Mouse (Mus musculus) liver, embryonic 14.5 days (tissue): ENCODE results near the gene Ppp1ca. TPM values are rescaled to one million over a fixed set of nuclear protein-coding genes. Genes with fewer than 3 reads are reported as not detected.

Source experiments
- ATAC-seq: fragments of 200-750 bp; cut with Nextera tagmentation; 2 replicates; pipeline ENCODE4 v1.8.0; 2017; ENCODE audit warnings: moderate number of reproducible peaks, mild to moderate bottlenecking, moderate library complexity; ENCODE audit not compliant: insufficient read depth
- DNase-seq, 3 experiments: peaks; one replicate each; pipeline ENCODE4 v3.0.0-alpha.2; 2012 to 2013; ENCODE audit warnings: low read depth in 3 of 3, low spot score in 3 of 3
- H3K27ac ChIP-seq: fragments of 300-500 bp; sonication (generic); 2 replicates; pipeline ENCODE4 v1.5.1; 2014; ENCODE audit warnings: moderate library complexity, mild to moderate bottlenecking, control low read depth, inconsistent platforms
- H3K27me3 ChIP-seq: fragments of 300-500 bp; sonication (generic); 2 replicates; pipeline ENCODE4 v1.6.1; 2014; ENCODE audit warnings: mild to moderate bottlenecking, low read length, moderate library complexity; ENCODE audit not compliant: control insufficient read depth, insufficient read depth
- H3K36me3 ChIP-seq: fragments of 300-500 bp; sonication (generic); replicated peaks from 2 replicates; pipeline ENCODE4 v1.6.1; 2014; ENCODE audit warnings: low read depth; ENCODE audit not compliant: control insufficient read depth, insufficient read depth
- H3K4me1 ChIP-seq, 2 experiments: fragments of 200-500 bp in 1 of 2; fragments of 300-500 bp in 1 of 2; sonication (generic) in 1 of 2; replicated peaks; 2 replicates each; pipeline ENCODE4 v1.6.1; 2012 to 2014; ENCODE audit warnings: antibody characterized with exemption in 1 of 2, inconsistent platforms in 1 of 2, low read length in 1 of 2; ENCODE audit not compliant: control insufficient read depth in 2 of 2, insufficient read depth in 2 of 2
- H3K4me2 ChIP-seq: fragments of 300-500 bp; sonication (generic); 2 replicates; pipeline ENCODE4 v1.6.1; 2014; ENCODE audit warnings: low read depth, mild to moderate bottlenecking, control low read depth, moderate library complexity
- H3K4me3 ChIP-seq, 2 experiments: fragments of 200-500 bp in 1 of 2; fragments of 300-500 bp in 1 of 2; sonication (generic) in 1 of 2; 2 replicates each; pipeline ENCODE4 v1.5.1; 2012 to 2014; ENCODE audit warnings: low read depth in 2 of 2, low read length in 2 of 2, mild to moderate bottlenecking in 2 of 2, control low read depth in 1 of 2, inconsistent platforms in 1 of 2, moderate library complexity in 1 of 2; ENCODE audit not compliant: insufficient read depth in 1 of 2
- H3K9ac ChIP-seq: fragments of 300-500 bp; sonication (generic); replicated peaks from 2 replicates; pipeline ENCODE4 v1.6.1; 2014; ENCODE audit warnings: mild to moderate bottlenecking, control low read depth, moderate library complexity
- H3K9me3 ChIP-seq: fragments of 300-500 bp; sonication (generic); 2 replicates; pipeline ENCODE4 v1.6.1; 2016; ENCODE audit warnings: low read length, mixed read lengths; ENCODE audit not compliant: control insufficient read depth
- CTCF ChIP-seq: IDR thresholded peaks from 2 replicates; pipeline ENCODE4 v1.5.1; 2016; ENCODE audit warnings: antibody characterized with exemption, low read depth, control low read depth
- EP300 ChIP-seq: IDR thresholded peaks from 2 replicates; pipeline ENCODE4 v1.6.1; 2016; ENCODE audit warnings: antibody characterized with exemption, low read depth
- WGBS: fragments of 180-500 bp; shearing (Covaris S2); extraction: QIAGEN DNeasy Blood & Tissue Kit; methylation state at CpG from one replicate; pipeline ENCODE4 v1.1.7; 2014; ENCODE audit not compliant: insufficient replicate concordance; 5-methylcytosine and 5-hydroxymethylcytosine counted together
- polyA plus RNA-seq, 2 experiments: library from polyadenylated mRNA; depleted of rRNA in 1 of 2; stranded (reverse) in 1 of 2; unstranded in 1 of 2; fragments of >200 nt; fragmentation: Nextera tagmentation in 1 of 2; extraction: Ambion mirVana in 1 of 2; gene quantifications; 2 replicates each; pipeline versions ENCODE4 v1.2.1 to v1.2.3; 2012 to 2014

The Ppp1ca gene
- polyA plus RNA-seq, 2 experiments: 214 to 432 TPM

- DNase-seq (no peak), ATAC-seq (no peak)
- TF ChIP-seq CTCF (no peak), EP300 (no peak)
- H3K27ac ChIP-seq: no peak overlapping the region
- H3K4me3 ChIP-seq: no peak overlapping the region
- H3K9me3 ChIP-seq: no peaks in the 10 kb centered on the region
- 81% methylated on average over 11 of the region's 11 CpGs for WGBS
- H3K36me3 ChIP-seq: no peaks in the 10 kb centered on the region
- peaks cover 0 to 12% of the 10 kb centered on the region in 2 experiments; a peak in 3 of 4 replicates for H3K4me1 ChIP-seq
- no peak overlapping the region for H3K9ac ChIP-seq
- H3K4me2 ChIP-seq: no peak overlapping the region
- peaks cover 48% of the 10 kb centered on the region for H3K27me3 ChIP-seq
These were observed 26.4 kb downstream of the Ppp1ca start for GRCm38 (mm10) chr19:4218293-4218692.

DNA sequence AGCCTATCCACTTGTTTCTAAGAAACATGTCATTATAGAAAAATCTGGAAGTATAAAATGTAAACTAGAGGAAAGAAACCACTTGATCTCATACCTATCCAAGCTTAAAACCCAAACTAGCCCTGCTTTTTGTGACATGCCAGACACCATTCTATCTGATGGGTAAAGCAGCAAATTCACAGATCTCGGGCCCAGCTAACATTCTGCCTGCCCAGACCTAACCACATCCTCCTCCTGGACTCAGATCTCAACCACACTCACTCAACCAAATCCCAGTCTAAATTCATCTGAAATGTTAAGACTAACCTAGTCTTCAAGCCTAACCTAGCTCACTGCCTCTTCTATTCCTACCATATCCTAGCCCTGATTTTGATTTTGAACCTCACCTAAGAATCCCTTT, 26.9 kb downstream of the Ppp1ca start:
- ATAC-seq: no peak

GRCm38 (mm10) chr19:4219943-4220342, 28.1 kb downstream of the Ppp1ca start:
- Histone ChIP-seq H3K27me3 (peaks cover 31% of the 10 kb centered on the region), H3K4me2 (no peak overlapping the region)

More for the DNA sequence above, 26.9 kb downstream of the Ppp1ca start:
- no peaks in the 10 kb centered on the region for H3K36me3 ChIP-seq
- TF ChIP-seq CTCF (no peak), EP300 (no peak)
- H3K9me3 ChIP-seq: no peaks in the 10 kb centered on the region
- H3K9ac ChIP-seq: no peak overlapping the region
- H3K4me2 ChIP-seq: no peak overlapping the region
- DNase-seq: no peak
- WGBS: 14% methylated on average over 1 of the region's 1 CpGs
- no peak overlapping the region for H3K4me3 ChIP-seq
- peaks cover 43% of the 10 kb centered on the region for H3K27me3 ChIP-seq
- no peak overlapping the region for H3K27ac ChIP-seq
- peaks cover 0 to 11% of the 10 kb centered on the region in 2 experiments; a peak in 3 of 4 replicates for H3K4me1 ChIP-seq

GRCm38 (mm10) chr19:4220416-4220815, 28.6 kb downstream of the Ppp1ca start:
- 35% methylated on average over 4 of the region's 4 CpGs for WGBS
- Histone ChIP-seq H3K27ac (no peak overlapping the region), H3K9ac (no peak overlapping the region), H3K27me3 (peaks cover 27% of the 10 kb centered on the region), H3K36me3 (no peaks in the 10 kb centered on the region), H3K4me3 (no peak overlapping the region), H3K4me1 (peaks cover 0 to 10% of the 10 kb centered on the region in 2 experiments; a peak in 3 of 4 replicates), H3K9me3 (no peaks in the 10 kb centered on the region), H3K4me2 (no peak overlapping the region)
- DNase-seq (no peak), ATAC-seq (peak; percentile 15; the same call in 1 of the 2 replicates)
- TF ChIP-seq CTCF: no peak
- no peak for TF ChIP-seq EP300

More at GRCm38 (mm10) chr19:4219943-4220342, 28.1 kb downstream of the Ppp1ca start:
- Histone ChIP-seq H3K9ac (no peak overlapping the region), H3K27ac (no peak overlapping the region), H3K9me3 (no peaks in the 10 kb centered on the region), H3K4me1 (peaks cover 0 to 10% of the 10 kb centered on the region in 2 experiments; a peak in 3 of 4 replicates), H3K36me3 (no peaks in the 10 kb centered on the region), H3K4me3 (no peak overlapping the region)
- WGBS: 72% methylated on average over 6 of the region's 6 CpGs
- ATAC-seq (no peak), DNase-seq (no peak)
- TF ChIP-seq EP300 (no peak), CTCF (no peak)

GRCm38 (mm10) chr19:4220957-4221743, 29.3 kb downstream of the Ppp1ca start:
- no peak for TF ChIP-seq CTCF
- TF ChIP-seq EP300: no peak
- H3K27me3 ChIP-seq: peaks cover 19% of the 10 kb centered on the region
- H3K27ac ChIP-seq: no peak overlapping the region
- ATAC-seq (no peak), DNase-seq (no peak)
- WGBS: 28% methylated on average over 14 of the region's 14 CpGs
- H3K36me3 ChIP-seq: no peaks in the 10 kb centered on the region
- H3K4me1 ChIP-seq: peaks cover 0 to 10% of the 10 kb centered on the region in 2 experiments; a peak in 3 of 4 replicates
- no peak overlapping the region for H3K4me3 ChIP-seq
- no peaks in the 10 kb centered on the region for H3K9me3 ChIP-seq
- H3K4me2 ChIP-seq: no peak overlapping the region
- H3K9ac ChIP-seq: no peak overlapping the region
